Mouse (Mus musculus): ENCODE data around the gene Gm44596. TPM values are rescaled to one million over a fixed set of nuclear protein-coding genes. Genes with fewer than 3 reads are reported as not detected.

Gene Gm44596
- polyA plus RNA-seq, 1 experiment from 2014 or later, result not detected

DNA sequence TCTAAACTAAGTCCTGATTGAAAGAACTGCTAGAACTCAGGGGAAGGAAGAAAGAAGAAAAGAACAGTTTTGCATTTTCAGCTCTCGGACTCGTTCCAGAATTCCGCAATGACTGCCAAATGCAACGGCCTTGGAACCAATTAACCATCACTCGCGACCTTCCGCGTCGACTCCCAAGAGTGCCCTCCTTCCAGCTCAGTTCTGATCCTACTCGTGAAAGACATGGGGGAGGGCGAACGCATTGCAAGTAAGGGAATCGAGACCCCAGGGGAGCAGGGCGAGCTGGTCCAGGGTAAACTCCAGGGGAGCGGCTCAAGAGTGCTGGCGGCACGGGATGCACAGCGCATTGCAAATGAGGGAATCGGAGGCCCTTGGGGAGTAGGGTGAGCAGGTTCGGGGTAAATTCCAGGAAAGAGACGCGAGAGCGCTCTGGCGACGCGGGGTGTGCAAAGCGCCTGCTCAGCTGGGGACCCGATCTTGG lies 20.1 kb upstream of the Gm44596 start:
- under 1% methylated on average over 27 of the region's 28 CpGs for WGBS
- Histone ChIP-seq H3K4me1 (ENCODE audit: control insufficient read depth, insufficient read depth, low read length) (peaks cover 6% of the 10 kb centered on the region), H3K4me3 (replicated peaks; ENCODE audit: low read length) (peak overlapping the region; percentile 76), H3K9me3 (replicated peaks; ENCODE audit: control insufficient read depth, low read length) (no peaks in the 10 kb centered on the region), H3K9ac (ENCODE audit: low read length) (peak overlapping the region; percentile 79), H3K4me2 (ENCODE audit: low read depth, low read length) (peak overlapping the region; percentile 82), H3K27me3 (ENCODE audit: control insufficient read depth, insufficient read depth, low read length) (no peaks in the 10 kb centered on the region), H3K27ac (ENCODE audit: low read length) (peak overlapping the region; percentile 83), H3K36me3 (ENCODE audit: control insufficient read depth, insufficient read depth, low read length) (peaks cover 14% of the 10 kb centered on the region; the same call in 1 of the 2 replicates)
- ATAC-seq (ENCODE audit: insufficient read depth, low FRiP score), result peak; percentile 51

GRCm38 (mm10) chr6:128355726-128356416 lies 19.4 kb upstream of the Gm44596 start, which contains the start of gene Tulp3:
Gene Tulp3 (minus strand): TSS chr6:128355851.
- WGBS, result under 1% methylated on average over 42 of the region's 42 CpGs
- H3K9ac ChIP-seq (ENCODE audit: low read length), result peak within 1 kb of the TSS; percentile 79
- no peaks in the 10 kb centered on the region for H3K27me3 ChIP-seq (ENCODE audit: control insufficient read depth, insufficient read depth, low read length)
- ATAC-seq (ENCODE audit: insufficient read depth, low FRiP score), result peak; percentile 98
- H3K4me3 ChIP-seq (replicated peaks; ENCODE audit: low read length), result peak within 1 kb of the TSS; percentile 76
- H3K4me1 ChIP-seq (ENCODE audit: control insufficient read depth, insufficient read depth, low read length), result peaks cover 9% of the 10 kb centered on the region
- H3K9me3 ChIP-seq (replicated peaks; ENCODE audit: control insufficient read depth, low read length), result no peaks in the 10 kb centered on the region
- peak within 1 kb of the TSS; percentile 82 for H3K4me2 ChIP-seq (ENCODE audit: low read depth, low read length)
- H3K27ac ChIP-seq (ENCODE audit: low read length), result peak within 1 kb of the TSS; percentile 83
- H3K36me3 ChIP-seq (ENCODE audit: control insufficient read depth, insufficient read depth, low read length), result peaks cover 14% of the 10 kb centered on the region; the same call in 1 of the 2 replicates

DNA sequence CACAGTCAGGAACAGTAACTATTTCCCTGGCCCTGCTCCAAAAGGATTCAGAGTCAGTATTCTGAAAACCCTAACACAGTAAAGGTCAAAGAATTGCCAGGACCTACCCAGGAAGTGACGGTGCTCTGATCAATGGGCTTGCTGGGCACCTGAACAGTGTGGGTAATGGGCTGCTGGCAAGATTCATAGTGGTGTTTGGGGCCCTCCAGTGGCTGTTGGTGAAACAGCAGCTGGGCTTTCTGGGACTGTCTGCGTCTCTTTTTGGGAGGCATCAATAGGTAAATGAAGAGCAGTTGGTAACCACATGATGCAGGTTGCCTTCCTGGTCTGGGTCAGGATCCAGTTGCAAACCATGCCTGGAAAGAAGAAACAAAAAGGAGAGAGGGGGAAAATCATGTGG lies 16.3 kb upstream of the Gm44596 start:
- Histone ChIP-seq H3K27ac (ENCODE audit: low read length) (no peak overlapping the region), H3K9me3 (replicated peaks; ENCODE audit: control insufficient read depth, low read length) (no peaks in the 10 kb centered on the region), H3K4me3 (replicated peaks; ENCODE audit: low read length) (no peak overlapping the region), H3K9ac (ENCODE audit: low read length) (no peak overlapping the region), H3K27me3 (ENCODE audit: control insufficient read depth, insufficient read depth, low read length) (no peaks in the 10 kb centered on the region), H3K36me3 (ENCODE audit: control insufficient read depth, insufficient read depth, low read length) (peaks cover 14% of the 10 kb centered on the region; the same call in 1 of the 2 replicates), H3K4me2 (ENCODE audit: low read depth, low read length) (no peak overlapping the region), H3K4me1 (ENCODE audit: control insufficient read depth, insufficient read depth, low read length) (peaks cover 18% of the 10 kb centered on the region)
- ATAC-seq (ENCODE audit: insufficient read depth, low FRiP score), result no peak
- 29% methylated on average over 2 of the region's 2 CpGs for WGBS

DNA sequence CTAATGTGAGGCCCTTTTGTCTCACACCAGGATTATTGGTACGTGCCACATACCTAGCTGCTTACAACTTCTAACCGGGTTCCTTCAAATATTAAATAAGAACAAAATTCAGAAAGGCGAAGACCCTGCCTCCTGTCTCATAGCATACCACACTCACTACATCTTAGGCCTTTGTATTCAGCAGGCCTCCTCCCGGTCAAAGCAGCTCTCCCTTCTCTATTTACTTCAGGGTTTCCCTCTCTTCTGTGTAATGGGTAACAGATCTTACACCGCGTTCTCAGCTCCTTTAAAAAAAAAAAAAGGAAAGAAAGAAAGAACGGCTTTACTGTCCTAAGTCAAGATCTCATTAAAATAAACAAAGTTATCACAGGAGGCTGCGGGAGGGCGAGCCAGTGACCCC lies 13.4 kb upstream of the Gm44596 start:
- H3K27ac ChIP-seq (ENCODE audit: low read length), result peak overlapping the region; percentile 97
- peak overlapping the region; percentile 96 for H3K9ac ChIP-seq (ENCODE audit: low read length)
- H3K4me1 ChIP-seq (ENCODE audit: control insufficient read depth, insufficient read depth, low read length), result peaks cover 22% of the 10 kb centered on the region
- H3K4me3 ChIP-seq (replicated peaks; ENCODE audit: low read length), result peak overlapping the region; percentile 90
- peaks cover 14% of the 10 kb centered on the region; the same call in 1 of the 2 replicates for H3K36me3 ChIP-seq (ENCODE audit: control insufficient read depth, insufficient read depth, low read length)
- 14% methylated on average over 9 of the region's 9 CpGs for WGBS
- H3K27me3 ChIP-seq (ENCODE audit: control insufficient read depth, insufficient read depth, low read length), result no peaks in the 10 kb centered on the region
- H3K9me3 ChIP-seq (replicated peaks; ENCODE audit: control insufficient read depth, low read length), result no peaks in the 10 kb centered on the region
- H3K4me2 ChIP-seq (ENCODE audit: low read depth, low read length), result peak overlapping the region; percentile 62
- no peak for ATAC-seq (ENCODE audit: insufficient read depth, low FRiP score)

GRCm38 (mm10) chr6:128362381-128363006 lies 12.8 kb upstream of the Gm44596 start, which contains the start of the genes Rhno1 and Foxm1:
Gene Rhno1 (minus strand): TSS chr6:128362911.
Gene Foxm1 (plus strand): TSS chr6:128362967.
- H3K4me1 ChIP-seq (ENCODE audit: control insufficient read depth, insufficient read depth, low read length), result peaks cover 22% of the 10 kb centered on the region
- WGBS, result under 1% methylated on average over 71 of the region's 76 CpGs
- peak within 1 kb of the TSS; percentile 90 for H3K4me3 ChIP-seq (replicated peaks; ENCODE audit: low read length)
- H3K36me3 ChIP-seq (ENCODE audit: control insufficient read depth, insufficient read depth, low read length), result peaks cover 14% of the 10 kb centered on the region; the same call in 1 of the 2 replicates
- peak within 1 kb of the TSS; percentile 71 for H3K4me2 ChIP-seq (ENCODE audit: low read depth, low read length)
- no peaks in the 10 kb centered on the region for H3K9me3 ChIP-seq (replicated peaks; ENCODE audit: control insufficient read depth, low read length)
- H3K27me3 ChIP-seq (ENCODE audit: control insufficient read depth, insufficient read depth, low read length), result no peaks in the 10 kb centered on the region
- H3K27ac ChIP-seq (ENCODE audit: low read length), result peak within 1 kb of the TSS; percentile 97
- peak; percentile 89 for ATAC-seq (ENCODE audit: insufficient read depth, low FRiP score)
- peak within 1 kb of the TSS; percentile 96 for H3K9ac ChIP-seq (ENCODE audit: low read length)

DNA sequence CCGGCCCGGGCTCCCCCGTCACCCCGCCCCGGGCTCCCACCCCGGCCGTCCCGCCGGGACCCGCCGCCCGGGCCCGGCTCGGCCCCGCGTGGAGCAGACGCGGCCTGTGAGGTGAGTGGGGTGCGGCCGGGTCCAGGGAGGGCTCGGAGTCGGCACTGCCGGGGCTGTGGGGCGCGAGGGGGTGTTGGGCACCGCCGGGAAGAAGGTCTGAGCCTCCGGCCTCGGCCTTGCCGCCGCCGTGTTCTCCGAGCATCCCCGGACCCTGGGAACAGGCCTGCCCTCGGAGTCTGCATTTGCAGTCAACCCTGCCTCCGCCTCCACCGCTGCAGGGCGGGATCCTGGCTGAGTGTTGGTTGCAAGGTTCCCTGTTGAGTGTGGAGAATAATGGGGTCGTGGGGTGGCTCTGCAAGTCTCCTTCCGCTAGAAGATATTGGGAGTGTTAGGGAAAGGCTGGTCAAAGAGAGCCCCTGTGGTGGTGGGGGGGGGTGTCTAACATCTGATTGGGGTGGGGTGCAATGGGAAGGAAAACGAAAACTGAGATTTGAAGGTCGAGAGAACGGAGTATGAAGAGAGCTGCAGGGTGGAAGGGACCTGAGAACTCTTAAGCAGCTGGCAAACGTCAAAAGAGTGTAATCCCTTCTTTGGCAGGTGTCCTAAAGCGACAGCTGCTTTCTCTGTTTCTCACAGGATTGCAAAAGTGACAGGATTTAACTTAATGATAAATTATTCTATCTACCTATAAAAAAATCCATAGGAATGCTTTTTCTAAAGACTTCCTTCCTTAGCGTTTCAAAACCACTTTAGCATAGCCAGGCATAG lies 12.1 kb upstream of the Gm44596 start:
- peak overlapping the region; percentile 71 for H3K4me2 ChIP-seq (ENCODE audit: low read depth, low read length)
- 2% methylated on average over 46 of the region's 46 CpGs for WGBS
- peak overlapping the region; percentile 96 for H3K9ac ChIP-seq (ENCODE audit: low read length)
- H3K36me3 ChIP-seq (ENCODE audit: control insufficient read depth, insufficient read depth, low read length), result peaks cover 14% of the 10 kb centered on the region; the same call in 1 of the 2 replicates
- H3K4me1 ChIP-seq (ENCODE audit: control insufficient read depth, insufficient read depth, low read length), result peaks cover 22% of the 10 kb centered on the region
- H3K4me3 ChIP-seq (replicated peaks; ENCODE audit: low read length), result peak overlapping the region; percentile 90
- H3K27ac ChIP-seq (ENCODE audit: low read length), result peak overlapping the region; percentile 97
- no peaks in the 10 kb centered on the region for H3K9me3 ChIP-seq (replicated peaks; ENCODE audit: control insufficient read depth, low read length)
- no peaks in the 10 kb centered on the region for H3K27me3 ChIP-seq (ENCODE audit: control insufficient read depth, insufficient read depth, low read length)
- peak; percentile 6; the same call in 1 of the 2 replicates for ATAC-seq (ENCODE audit: insufficient read depth, low FRiP score)

GRCm38 (mm10) chr6:128364721-128365120 lies 10.6 kb upstream of the Gm44596 start:
- no peak for ATAC-seq (ENCODE audit: insufficient read depth, low FRiP score)
- WGBS, result 60% methylated on average over 6 of the region's 6 CpGs
- Histone ChIP-seq H3K4me2 (ENCODE audit: low read depth, low read length) (peak overlapping the region; percentile 14; the same call in 1 of the 2 replicates), H3K4me1 (ENCODE audit: control insufficient read depth, insufficient read depth, low read length) (peaks cover 22% of the 10 kb centered on the region), H3K27ac (ENCODE audit: low read length) (no peak overlapping the region), H3K4me3 (replicated peaks; ENCODE audit: low read length) (no peak overlapping the region), H3K27me3 (ENCODE audit: control insufficient read depth, insufficient read depth, low read length) (no peaks in the 10 kb centered on the region), H3K36me3 (ENCODE audit: control insufficient read depth, insufficient read depth, low read length) (0 out of 2 replicates have a peak, but pooled peaks cover 10% of the 10 kb centered on the region), H3K9ac (ENCODE audit: low read length) (no peak overlapping the region), H3K9me3 (replicated peaks; ENCODE audit: control insufficient read depth, low read length) (no peaks in the 10 kb centered on the region)

DNA sequence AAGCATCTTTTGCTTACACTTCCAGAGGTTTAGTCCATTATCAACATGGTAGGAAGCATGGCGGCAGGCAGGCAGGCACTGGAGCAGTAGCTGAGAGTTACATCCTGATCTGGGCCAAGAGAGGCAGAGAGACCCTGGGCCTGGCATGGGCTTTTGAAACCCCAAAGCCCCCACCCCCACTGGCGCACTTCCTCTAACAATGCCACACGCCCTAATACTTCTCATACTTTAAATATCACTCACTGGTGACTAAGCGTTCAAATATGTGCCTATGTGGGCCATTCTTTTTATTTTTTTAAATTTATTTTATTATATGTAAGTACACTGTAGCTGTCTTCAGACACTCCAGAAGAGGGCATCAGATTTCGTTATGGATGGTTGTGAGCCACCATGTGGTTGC lies 8.8 kb upstream of the Gm44596 start:
- no peak for ATAC-seq (ENCODE audit: insufficient read depth, low FRiP score)
- H3K4me1 ChIP-seq (ENCODE audit: control insufficient read depth, insufficient read depth, low read length), result peaks cover 13% of the 10 kb centered on the region
- no peak overlapping the region for H3K4me2 ChIP-seq (ENCODE audit: low read depth, low read length)
- no peak overlapping the region for H3K27ac ChIP-seq (ENCODE audit: low read length)
- H3K9me3 ChIP-seq (replicated peaks; ENCODE audit: control insufficient read depth, low read length), result no peaks in the 10 kb centered on the region
- H3K36me3 ChIP-seq (ENCODE audit: control insufficient read depth, insufficient read depth, low read length), result peaks cover 14% of the 10 kb centered on the region; the same call in 1 of the 2 replicates
- no peak overlapping the region for H3K9ac ChIP-seq (ENCODE audit: low read length)
- 94% methylated on average over 5 of the region's 5 CpGs for WGBS
- H3K4me3 ChIP-seq (replicated peaks; ENCODE audit: low read length), result no peak overlapping the region
- H3K27me3 ChIP-seq (ENCODE audit: control insufficient read depth, insufficient read depth, low read length), result no peaks in the 10 kb centered on the region
